Mouse (Mus musculus) ES-E14 (cell line): Measurements from ENCODE around the gene Rab40c.

Experiments used
- CHD2 ChIP-seq: IDR thresholded peaks from 2 replicates; pipeline ENCODE4 v1.6.1; 2014; ENCODE audit warnings: mild to moderate bottlenecking, low read depth, low read length, inconsistent platforms
- HCFC1 ChIP-seq: IDR thresholded peaks from 2 replicates; pipeline ENCODE4 v1.6.1; 2012; ENCODE audit warnings: low read length, inconsistent platforms, borderline replicate concordance; ENCODE audit not compliant: insufficient read depth
- ZC3H11A ChIP-seq: IDR thresholded peaks from 2 replicates; pipeline ENCODE4 v1.6.1; 2012; ENCODE audit warnings: low read depth, mild to moderate bottlenecking, inconsistent platforms, low read length, borderline replicate concordance
- ZNF384 ChIP-seq: IDR thresholded peaks from 2 replicates; pipeline ENCODE4 v1.6.1; 2012; ENCODE audit warnings: low read depth, low read length, inconsistent platforms

GRCm38 (mm10) chr17:25869954-25870353, 49.6 kb downstream of the Rab40c start:
- TF ChIP-seq ZNF384 (no peak), HCFC1 (no peak), CHD2 (no peak), ZC3H11A (no peak)
